Mouse (Mus musculus) embryo, embryonic 10 days (tissue): Measurements from ENCODE around the gene Egfem1.
A peak's percentile ranks its signal among the peaks of the same experiment; 100 is the strongest.

Experiments
- DNase-seq: peaks from one replicate; pipeline ENCODE4 v3.0.0-alpha.2; 2015; ENCODE audit warnings: low spot score

Egfem1 gene

DNA sequence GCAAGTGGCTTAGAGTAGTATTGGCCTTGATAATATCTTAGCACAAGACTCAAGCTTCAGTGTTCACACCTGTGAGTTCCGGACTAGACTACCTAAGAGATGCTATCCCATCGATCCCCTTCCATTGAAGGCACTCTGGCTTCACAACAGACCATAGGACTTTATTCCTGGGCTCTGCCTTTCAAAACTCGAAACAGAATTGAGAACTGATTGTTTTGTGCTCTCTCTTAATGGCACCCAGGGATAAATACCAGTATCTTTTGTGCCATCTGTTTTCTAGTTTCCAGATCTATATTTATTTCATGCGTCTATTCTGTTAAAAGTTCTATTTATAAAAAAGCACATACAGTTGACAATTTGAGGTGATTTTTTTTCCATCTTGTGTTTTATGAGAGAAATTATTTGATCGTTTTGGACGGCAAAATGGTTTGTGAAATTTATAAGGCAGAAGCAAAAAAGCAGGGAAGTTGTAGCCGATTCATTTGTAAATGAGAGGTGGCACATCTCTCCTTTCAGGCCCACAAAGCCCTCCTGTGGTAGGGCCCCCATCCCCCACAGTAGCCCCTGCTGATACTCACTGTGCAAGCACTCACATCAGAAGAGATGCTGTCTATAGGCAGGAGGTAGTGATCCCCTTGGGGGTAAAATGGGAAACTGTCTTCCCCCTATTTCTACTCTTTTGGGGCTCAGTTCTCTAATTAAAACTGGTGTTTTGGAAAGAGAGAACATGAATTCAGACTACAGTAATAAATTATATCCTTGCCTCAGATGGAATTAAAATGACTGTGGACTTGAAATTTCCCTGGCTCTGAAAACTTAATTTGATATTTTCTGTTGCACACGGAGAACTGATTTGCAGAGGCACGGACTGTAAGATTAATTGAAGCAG is 53.6 kb downstream of the Egfem1 start:
- DNase-seq, result no peak

DNA sequence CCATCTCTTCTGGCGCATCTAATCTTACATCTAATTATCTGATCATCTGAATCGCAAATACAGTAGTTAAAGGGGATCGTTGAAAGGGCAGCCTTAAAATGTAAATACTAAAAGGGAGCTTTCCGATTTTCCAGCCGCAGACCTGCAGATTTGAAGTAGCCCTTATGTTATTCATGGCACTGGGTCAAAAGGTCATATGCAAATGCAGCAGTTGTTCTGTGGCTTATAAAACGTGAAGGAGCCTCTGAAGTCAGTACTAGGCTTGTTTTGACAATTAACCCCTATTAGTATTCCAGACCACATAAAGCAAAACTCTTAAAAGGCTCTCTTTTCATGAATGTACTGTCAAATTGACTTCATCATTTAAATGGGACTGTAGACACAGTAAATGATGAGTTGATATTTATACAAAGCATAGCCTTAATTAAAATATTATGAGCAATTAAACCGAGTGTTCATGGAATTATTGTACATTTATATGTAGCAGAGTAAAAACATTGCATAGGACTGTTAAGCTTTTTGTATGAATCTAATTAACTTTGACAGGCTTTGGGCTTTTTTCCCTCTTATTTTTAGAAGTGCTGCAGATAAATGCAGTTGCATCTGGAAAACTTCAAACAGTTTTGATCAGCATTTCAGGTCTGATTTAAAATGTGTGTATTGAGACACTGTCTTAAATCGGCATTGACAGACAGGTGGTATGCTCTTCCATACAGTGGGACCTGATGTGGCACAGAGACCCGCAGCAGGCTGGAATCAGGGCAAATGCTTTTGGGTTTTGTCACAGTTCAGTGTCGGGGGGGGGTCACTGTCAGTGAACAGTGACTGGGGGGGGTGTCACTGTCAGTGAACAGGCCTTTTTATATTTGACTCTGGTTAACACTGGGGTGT is 54.5 kb downstream of the Egfem1 start:
- DNase-seq, result peak; percentile 67

DNA sequence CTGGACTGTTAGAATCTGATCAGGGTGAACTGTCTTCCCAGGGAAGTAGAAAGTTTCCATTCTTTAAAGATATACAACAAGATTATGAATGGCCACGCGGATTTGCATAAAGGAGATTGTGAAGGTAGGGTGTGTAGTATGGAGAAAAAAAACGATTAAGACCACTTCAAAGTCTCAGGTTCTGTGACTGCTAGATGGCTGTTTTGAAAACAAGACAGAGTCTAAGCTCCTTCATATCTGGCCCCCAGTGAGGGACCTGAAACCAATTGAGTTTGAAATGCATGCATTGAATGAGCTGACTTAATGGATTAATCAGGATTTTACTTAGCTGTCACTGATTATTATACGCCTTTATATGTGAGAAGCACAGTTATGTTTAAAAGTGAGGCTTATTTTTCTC is 86.6 kb downstream of the Egfem1 start:
- no peak for DNase-seq

DNA sequence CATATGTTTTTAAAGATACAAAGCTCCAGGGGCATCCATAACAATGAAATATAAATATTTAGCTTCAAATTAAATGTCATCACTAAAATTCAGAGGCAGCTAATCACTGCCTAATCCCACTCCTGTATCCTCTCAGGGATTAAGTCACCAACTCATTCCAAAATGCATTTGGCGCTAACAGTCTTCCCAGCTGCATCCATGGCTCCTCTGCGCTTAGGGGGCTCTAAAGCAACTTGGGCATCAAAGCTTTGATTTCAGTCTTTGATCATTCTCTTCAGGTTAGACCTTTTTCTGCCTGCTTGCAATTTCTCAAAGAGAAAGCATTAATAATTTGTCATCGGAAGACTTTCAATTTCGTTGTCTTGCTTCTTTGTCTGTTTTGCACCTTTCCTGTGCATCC is 87.2 kb downstream of the Egfem1 start:
- no peak for DNase-seq

DNA sequence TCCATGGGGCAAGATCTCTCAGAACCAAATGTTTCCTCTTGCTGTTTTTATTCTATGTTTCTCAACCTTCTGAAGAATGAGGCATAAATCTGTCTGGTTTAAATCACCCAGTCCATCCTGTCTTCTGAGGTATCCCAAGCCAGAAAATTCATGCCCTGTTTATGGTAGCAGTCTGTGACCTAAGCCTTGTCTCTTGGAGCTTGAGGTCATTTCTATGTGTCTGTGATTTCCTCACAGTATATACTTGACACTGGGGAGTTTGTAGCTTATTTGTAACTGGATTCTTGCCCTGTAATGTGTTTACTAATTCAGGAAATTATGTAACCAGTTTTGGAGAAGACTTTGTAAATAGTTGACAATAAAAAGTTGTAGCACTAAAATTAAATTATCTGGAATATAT is 95.2 kb downstream of the Egfem1 start:
- DNase-seq, result no peak

DNA sequence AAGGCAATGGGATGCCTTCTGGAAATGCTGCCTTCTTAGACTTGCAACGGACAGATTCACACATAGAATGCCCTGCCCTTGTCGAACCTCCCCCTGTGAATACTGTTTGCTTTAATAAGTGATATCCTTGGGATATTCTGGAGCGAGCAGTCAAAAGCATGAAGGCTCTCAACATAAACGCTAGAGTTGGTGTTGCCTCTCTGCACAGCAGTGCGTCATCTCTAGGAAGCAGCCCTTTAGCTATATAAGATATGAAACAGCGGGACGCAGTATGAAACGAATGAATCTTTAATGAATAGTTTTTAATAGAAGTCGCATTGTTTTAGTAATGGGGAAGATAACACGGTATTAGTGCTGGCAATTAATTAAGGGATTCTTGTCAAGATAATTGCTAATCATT is 101.2 kb downstream of the Egfem1 start:
- DNase-seq, result no peak

DNA sequence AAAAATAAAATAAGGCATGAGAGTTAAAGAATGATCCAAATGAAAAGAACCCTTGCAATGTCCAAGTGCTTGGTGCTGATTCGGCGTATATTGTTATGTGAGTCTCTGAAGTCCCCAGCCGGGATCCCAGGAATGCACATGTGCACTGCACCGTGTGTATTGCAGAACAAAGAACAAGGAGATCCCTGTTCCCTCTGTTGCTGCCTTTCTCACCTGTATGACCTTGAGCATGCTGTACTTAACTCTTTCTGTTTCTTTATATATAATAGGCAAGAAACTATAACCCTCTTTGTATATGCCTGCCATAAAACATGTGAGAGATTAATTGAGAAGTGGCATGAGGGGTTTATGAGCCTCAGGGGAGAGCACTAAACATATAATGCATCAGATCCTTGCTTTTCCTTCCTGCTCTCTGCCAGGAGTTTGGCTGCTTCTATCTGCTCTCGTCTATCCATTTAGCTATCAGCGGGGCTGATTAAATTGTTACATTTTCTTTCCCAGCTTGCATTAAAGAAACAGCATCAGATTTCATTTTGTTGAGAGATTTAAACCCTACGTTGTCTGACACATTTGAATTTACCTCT is 101.9 kb downstream of the Egfem1 start:
- DNase-seq, result peak; percentile 29

DNA sequence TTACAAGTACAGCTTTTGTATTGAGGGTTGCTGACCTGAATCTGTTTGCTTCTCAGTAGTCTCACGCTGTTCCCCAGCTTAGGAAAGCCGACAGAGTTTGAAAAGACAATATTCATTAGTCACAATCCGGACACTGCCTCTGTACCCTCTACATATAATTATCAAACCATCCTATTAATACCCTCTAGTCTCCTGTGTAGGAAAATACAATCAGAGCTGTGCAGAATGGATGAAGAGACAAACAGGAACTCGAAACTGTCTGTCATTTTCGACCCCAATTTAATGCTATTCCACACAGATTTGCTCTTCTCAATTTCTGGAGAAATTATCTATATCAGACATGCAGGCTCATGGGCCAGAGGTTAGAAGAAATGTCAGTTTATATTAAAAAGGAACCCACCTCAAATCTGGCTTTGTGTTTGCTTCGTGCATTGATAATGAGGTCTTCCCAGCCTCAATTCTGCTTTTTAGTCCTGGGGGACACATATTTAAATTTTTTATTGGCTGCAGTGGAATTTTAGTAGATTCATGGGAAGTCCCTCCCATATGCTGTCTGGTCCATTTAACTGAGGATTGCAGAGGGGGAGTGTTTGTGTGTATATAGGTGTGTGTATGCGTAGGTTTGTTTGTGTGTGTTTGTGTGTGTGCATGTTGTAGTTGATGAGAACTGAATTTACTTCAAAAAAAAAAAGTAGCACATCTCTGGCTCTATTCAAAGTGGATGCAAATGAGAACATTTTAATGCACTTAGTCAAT is 102.8 kb downstream of the Egfem1 start:
- no peak for DNase-seq

DNA sequence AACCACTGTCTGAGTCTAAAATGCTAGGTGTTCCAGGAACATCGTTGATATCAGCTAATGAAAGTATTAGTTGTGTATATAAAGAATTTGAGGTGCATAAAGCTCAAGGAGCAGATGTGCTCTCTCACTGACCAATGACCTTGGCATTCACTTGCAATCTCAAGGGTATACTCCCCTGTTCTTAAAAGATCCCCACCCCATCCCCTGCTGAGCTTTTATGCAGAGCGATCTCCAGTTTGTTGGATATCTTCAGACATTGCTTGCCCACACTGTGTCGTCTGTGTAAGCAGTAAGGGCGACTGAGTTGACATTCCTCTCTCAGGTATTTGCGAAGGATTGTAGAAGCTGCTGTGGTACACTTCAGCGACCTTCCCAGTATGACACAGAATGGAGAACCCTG is 108.4 kb downstream of the Egfem1 start:
- no peak for DNase-seq

DNA sequence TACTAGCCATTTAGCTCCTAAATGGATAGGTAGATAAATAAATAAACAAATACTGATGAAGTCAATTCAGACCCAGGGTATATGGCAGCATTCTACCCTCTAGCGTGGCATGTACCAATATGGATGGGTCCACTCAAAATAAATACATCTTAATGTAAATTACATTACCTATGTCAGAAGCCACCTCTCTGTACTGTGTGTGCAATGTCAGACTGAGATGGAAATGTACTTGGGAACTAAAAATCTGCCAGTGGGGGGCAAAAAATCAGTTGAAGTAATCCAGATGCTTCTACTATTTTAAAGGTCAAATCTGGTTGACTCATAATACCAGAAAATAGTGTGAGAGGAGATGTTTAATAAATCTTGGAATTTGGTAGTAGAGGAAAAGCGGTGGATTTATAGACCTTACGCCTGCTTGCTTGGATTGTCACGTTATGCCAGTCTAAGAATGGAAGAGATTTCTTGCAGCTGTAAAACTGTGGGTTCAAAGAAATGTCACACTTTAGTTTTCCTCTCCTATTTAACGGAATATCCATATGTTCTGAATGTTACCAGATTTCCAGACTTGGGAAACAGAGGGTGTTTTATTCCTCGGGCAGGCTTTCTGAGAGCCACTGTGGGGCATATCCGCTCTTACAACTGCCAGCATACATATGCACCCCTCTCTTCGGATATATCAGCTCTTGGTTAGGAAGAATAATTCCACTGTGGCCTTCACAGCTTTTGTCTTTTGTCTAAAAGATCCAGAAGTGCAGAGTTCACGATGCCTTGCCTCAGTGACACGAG is 116.1 kb downstream of the Egfem1 start:
- no peak for DNase-seq

DNA sequence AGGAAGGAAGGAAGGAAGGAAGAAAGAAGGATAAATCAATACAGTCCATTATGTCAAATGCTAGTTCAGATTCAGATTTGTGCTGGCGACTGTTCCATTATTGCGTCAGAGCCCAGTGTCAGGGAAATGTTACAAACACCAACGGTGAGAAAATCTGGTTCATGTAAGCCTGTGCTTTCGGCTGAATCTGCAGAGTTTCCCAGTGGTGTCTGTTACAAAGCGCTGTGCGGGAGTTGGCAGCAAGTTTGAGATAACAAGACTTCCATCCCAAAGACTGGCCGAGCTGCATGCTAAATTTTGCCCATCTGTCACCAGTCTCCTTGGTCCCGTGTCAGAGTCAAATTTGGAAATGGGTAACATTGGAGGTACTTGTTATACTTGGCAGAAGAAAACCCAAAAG is 118.8 kb downstream of the Egfem1 start:
- no peak for DNase-seq

DNA sequence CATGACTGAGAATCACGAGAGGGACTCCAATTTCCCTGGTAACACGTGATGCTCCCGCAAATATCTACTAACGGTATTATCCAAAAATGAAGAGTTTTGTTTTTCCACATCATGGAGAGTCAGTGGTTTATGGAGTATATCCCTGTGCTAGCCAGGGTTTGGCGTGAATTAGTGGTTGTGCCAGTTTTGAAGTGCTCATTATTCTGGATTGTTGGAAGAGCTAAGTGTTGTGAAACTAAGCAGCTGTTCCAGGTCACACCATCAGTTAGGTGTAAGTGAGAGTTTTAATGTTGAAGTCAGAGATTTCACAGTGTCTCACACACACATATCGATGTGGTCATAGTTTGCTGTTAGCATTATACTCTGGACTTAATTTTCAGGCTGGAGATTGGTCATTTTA is 120.7 kb downstream of the Egfem1 start:
- no peak for DNase-seq

DNA sequence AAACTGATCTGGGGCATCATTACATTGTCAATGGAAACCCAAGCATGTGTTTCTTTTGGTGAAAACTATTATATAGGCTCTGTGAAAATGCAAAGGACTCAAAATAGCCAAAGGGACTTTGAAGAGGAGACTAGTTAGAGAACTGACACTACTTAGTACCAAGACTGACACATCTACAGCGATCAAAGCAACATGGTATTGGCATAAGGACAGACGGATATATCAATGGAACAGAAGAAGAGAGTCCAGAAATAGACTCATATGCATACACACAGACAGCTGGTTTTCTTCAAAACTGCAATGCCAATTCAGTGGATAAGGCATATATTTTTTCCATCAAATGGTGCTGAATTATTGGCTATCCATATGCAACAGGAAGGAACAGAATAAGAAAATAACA is 140.6 kb downstream of the Egfem1 start:
- no peak for DNase-seq

DNA sequence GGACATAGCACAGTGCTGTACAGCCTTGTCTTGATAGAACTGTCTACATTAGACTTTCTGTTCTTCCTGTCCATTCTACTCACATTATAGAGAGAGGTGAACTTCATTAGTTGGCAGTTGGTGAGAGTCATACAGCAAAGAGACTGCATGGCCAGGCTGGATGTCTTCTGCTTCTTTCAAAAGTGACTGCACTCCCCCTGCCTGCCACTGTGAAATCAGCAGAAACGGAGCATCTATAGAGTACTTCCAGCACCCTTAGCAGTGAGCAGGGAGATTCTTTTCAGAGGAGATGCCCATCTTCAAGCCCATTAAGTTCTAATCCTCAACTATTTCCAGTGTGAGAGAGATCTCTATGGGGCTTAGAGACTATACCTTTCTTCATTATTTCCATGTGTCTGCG is 147.9 kb downstream of the Egfem1 start:
- DNase-seq, result no peak

DNA sequence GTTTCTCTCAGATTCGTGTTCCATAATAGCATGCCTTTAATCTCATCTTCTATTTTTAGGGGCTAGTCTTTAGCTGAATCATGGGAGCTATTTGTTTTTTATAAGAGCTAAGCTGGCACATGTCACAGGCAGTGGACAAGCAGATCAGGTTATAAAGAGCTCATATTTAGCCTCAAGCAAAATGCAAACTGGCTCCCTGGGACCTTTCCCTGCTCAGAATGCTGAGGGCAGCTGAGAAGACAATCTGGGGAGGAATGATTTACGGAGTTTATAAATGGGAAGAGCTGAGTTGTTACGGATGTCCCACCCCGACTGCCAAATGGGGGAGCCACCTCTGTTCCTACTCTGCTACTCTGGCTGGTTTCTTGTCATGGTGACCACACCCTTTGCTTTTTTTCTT is 153.7 kb downstream of the Egfem1 start:
- DNase-seq, result no peak

DNA sequence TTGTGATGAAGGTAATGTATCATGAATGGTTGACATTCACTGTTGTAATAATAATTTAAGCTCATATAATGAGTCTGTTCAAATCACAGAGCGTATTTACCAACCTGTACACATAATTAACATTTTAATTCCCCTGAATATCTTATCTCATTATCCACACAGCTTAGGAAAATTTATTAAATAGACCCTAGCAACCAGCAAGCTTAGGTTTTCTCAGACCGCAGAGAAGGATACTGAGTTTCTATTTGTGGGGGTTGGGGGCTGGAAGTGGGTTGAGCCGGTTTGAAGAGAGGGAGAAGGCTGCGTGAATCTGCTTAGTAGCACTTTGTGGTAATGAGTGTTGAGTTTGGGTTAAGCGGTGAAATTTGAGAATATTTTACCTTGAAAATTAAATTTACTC is 154.7 kb downstream of the Egfem1 start:
- no peak for DNase-seq

DNA sequence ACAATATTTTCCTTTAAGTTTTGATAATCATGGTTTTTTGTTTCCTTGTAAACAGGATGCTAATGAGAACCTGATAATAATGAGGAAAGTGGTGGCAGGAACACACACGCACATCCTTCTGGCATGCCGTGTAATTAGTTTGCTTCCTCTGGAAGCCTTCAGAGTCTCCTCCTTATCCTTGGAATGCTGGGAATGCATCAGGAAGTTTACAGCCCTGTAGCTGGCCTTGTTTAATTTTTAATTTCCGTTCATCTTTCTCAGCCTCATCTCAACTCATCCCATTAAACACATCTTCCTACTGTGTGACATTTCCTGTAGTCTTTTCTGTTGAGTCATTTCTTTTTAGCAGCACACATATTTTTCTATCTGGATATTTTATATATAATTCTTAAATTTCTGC is 161.8 kb downstream of the Egfem1 start:
- peak; percentile 12 for DNase-seq

DNA sequence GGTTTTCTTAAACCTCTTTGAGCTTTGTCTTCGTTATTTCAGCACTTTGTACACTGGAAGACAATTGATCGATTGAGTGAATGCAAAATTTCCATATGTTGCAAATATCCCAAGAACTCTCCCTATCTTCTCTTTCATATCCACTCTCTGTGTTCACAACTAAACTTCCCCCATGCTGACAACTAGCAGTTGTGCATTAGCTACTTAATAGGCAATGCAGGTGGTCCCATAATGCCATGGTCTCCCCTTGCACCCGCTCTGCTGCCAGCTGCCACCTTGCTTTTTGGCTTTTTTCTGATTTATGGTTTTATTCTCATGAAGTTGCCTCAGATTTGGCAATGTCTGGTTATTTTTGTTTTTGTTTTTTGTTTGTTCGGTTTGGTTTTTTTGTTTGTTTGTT is 209.8 kb downstream of the Egfem1 start:
- DNase-seq, result no peak

DNA sequence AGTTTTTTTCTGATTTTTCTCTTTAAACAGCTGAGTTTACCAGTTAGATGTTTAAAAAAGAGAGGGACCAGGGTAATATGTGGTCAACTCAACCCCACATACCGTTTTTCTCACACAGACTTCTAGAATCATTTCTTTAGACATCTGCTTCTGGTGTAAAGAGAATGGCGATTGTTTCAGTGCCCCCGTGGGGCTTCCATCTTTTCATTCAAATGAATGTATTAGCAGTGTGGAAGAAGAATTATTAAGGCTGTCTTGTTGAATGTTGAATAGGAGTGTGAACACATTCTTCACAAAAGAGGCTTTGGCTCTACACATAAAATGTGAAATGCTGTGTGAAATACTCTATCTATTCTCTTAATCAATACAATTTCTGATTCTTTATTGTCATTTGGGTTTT is 210.4 kb downstream of the Egfem1 start:
- no peak for DNase-seq

DNA sequence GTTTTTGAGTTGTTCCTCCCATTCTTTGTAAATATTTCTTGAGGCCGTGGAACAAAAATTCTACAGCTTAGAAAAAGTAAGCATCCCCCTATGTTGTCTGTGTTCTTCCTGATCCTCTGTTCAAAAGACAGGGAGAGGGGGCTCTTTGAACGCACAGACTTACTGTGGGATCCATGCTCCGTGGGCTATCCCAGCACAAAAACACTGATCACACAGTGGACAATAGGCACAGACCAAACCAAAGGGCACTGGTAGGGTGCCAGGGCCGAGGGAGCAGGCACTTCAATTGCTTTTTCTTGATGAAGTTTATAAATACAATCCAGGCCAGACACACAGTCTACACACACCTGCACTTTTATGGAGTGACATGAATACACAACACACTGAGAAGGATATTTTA is 211.4 kb downstream of the Egfem1 start:
- no peak for DNase-seq

DNA sequence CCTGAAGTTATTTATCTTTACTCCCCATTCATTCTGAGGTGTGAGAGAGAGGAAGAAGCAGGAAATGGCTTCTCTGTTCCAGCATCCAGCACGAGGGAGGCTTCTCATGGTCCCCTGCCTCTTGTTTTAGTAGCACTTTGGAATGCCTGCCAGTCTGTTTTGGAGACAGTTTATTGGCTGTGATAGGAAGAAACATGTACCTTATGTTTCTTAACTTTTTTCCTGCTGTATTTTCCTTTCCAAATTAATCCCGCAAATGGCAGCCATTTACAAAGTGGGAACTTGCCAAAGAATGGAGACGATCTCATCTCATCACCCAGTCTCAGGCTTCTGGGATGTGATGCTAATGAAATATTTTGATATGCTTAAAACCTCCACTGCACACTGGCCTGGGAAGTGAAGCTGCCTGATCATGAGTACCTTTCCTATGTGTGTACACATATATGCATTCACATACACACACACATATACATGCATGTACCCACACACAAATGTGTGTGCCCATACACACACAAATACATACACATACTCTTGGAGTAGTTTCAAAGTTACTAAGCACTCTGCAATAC is 260.5 kb downstream of the Egfem1 start:
- DNase-seq, result no peak
